Mouse (Mus musculus) embryo, embryonic 10 days (tissue): ENCODE data around the gene Parvb.

Experiments
- DNase-seq: peaks from one replicate; pipeline ENCODE4 v3.0.0-alpha.2; 2015; ENCODE audit warnings: low spot score

Parvb gene

GRCm38 (mm10) chr15:84324870-84325553 is 93.2 kb downstream of the Parvb start:
- DNase-seq = no peak

- no peak for DNase-seq
These were observed 93.9 kb downstream of the Parvb start for GRCm38 (mm10) chr15:84325736-84326135.

GRCm38 (mm10) chr15:84328870-84329269 is 97.0 kb downstream of the Parvb start:
- DNase-seq = no peak

GRCm38 (mm10) chr15:84329940-84330339 is 98.1 kb downstream of the Parvb start:
- DNase-seq = no peak

GRCm38 (mm10) chr15:84331066-84331612 is 99.3 kb downstream of the Parvb start:
- DNase-seq = no peak

- DNase-seq = no peak
These were observed 104.5 kb downstream of the Parvb start for GRCm38 (mm10) chr15:84336281-84336817.

GRCm38 (mm10) chr15:84337599-84337998 is 105.8 kb downstream of the Parvb start:
- no peak for DNase-seq

GRCm38 (mm10) chr15:84340926-84341325 is 109.1 kb downstream of the Parvb start:
- DNase-seq = no peak

- no peak for DNase-seq
These were observed 116.9 kb downstream of the Parvb start for GRCm38 (mm10) chr15:84348769-84349168.

GRCm38 (mm10) chr15:84349915-84350738 is 118.3 kb downstream of the Parvb start:
- peak; percentile 77 for DNase-seq

GRCm38 (mm10) chr15:84351342-84351741 is 119.5 kb downstream of the Parvb start:
- DNase-seq = no peak

- DNase-seq = no peak
These were observed 120.3 kb downstream of the Parvb start for GRCm38 (mm10) chr15:84351915-84352844.

- DNase-seq = no peak
These were observed 123.2 kb downstream of the Parvb start for GRCm38 (mm10) chr15:84355081-84355480.

- no peak for DNase-seq
These were observed 132.9 kb downstream of the Parvb start for GRCm38 (mm10) chr15:84364746-84365145.
